Mouse (Mus musculus) retina, postnatal 1 day (tissue): ENCODE results near the gene Gpr156.
A peak's percentile ranks its signal among the peaks of the same experiment; 100 is the strongest.
"Not testable (repeated sequence)": the region's sequence is repeated elsewhere in the genome, so short reads cannot be mapped to it uniquely, and the experiment has no call there.

Experiments
- DNase-seq: peaks from one replicate; pipeline ENCODE4 v3.0.0-alpha.2; 2012

Gene Gpr156

GRCm38 (mm10) chr16:37962696-37963095 is 46.4 kb downstream of the Gpr156 start:
- DNase-seq, result not testable (repeated sequence)

GRCm38 (mm10) chr16:37963331-37964281 is 47.3 kb downstream of the Gpr156 start:
- DNase-seq, result peak; percentile 90

GRCm38 (mm10) chr16:37964380-37965070 is 48.2 kb downstream of the Gpr156 start:
- DNase-seq, result no peak

- no peak for DNase-seq
Measured at GRCm38 (mm10) chr16:37966871-37967270, 50.6 kb downstream of the Gpr156 start.

GRCm38 (mm10) chr16:37967415-37967814 is 51.1 kb downstream of the Gpr156 start:
- no peak for DNase-seq

- DNase-seq, result peak; percentile 50
Measured at GRCm38 (mm10) chr16:37971522-37971921, 55.2 kb downstream of the Gpr156 start.

GRCm38 (mm10) chr16:37972357-37972756 is 56.1 kb downstream of the Gpr156 start:
- DNase-seq, result peak; percentile 68

GRCm38 (mm10) chr16:37973239-37973638 is 56.9 kb downstream of the Gpr156 start:
- not testable (repeated sequence) for DNase-seq

GRCm38 (mm10) chr16:37973855-37974519 is 57.7 kb downstream of the Gpr156 start:
- DNase-seq, result peak; percentile 84

- peak; percentile 64 for DNase-seq
Measured at GRCm38 (mm10) chr16:37974520-37975340, 58.4 kb downstream of the Gpr156 start.

GRCm38 (mm10) chr16:37981907-37982306 is 65.6 kb downstream of the Gpr156 start:
- DNase-seq, result no peak

- DNase-seq, result no peak
Measured at GRCm38 (mm10) chr16:37988211-37988865, 72.0 kb downstream of the Gpr156 start.

- DNase-seq, result no peak
Measured at GRCm38 (mm10) chr16:37989796-37990195, 73.5 kb downstream of the Gpr156 start.

GRCm38 (mm10) chr16:37990553-37991344 is 74.5 kb downstream of the Gpr156 start:
- DNase-seq, result peak; percentile 89

GRCm38 (mm10) chr16:37992806-37993205 is 76.5 kb downstream of the Gpr156 start:
- DNase-seq, result no peak

GRCm38 (mm10) chr16:37994647-37995046 is 78.4 kb downstream of the Gpr156 start:
- peak; percentile 87 for DNase-seq

- DNase-seq, result no peak
Measured at GRCm38 (mm10) chr16:37997771-37998170, 81.5 kb downstream of the Gpr156 start.

- DNase-seq, result no peak
Measured at GRCm38 (mm10) chr16:37999762-38000161, 83.5 kb downstream of the Gpr156 start.

- DNase-seq, result no peak
Measured at GRCm38 (mm10) chr16:38000178-38000577, 83.9 kb downstream of the Gpr156 start.

- no peak for DNase-seq
Measured at GRCm38 (mm10) chr16:38001766-38002165, 85.5 kb downstream of the Gpr156 start.

GRCm38 (mm10) chr16:38002485-38002884 is 86.2 kb downstream of the Gpr156 start:
- DNase-seq, result no peak
